Mouse (Mus musculus) embryonic facial prominence, embryonic 14.5 days (tissue): Measurements from ENCODE around the gene Gpr84. TPM values are rescaled to one million over a fixed set of nuclear protein-coding genes. Genes with fewer than 3 reads are reported as not detected.

Source experiments
- ATAC-seq: fragments of 200-750 bp; cut with Nextera tagmentation; 2 replicates; pipeline ENCODE4 v1.8.0; 2017; ENCODE audit warnings: low read depth, moderate number of reproducible peaks, moderate TSS enrichment
- DNase-seq: peaks from one replicate; pipeline ENCODE4 v3.0.0-alpha.2; 2015; ENCODE audit warnings: low spot score
- H3K27ac ChIP-seq: fragments of 300-500 bp; sonication (generic); replicated peaks from 2 replicates; pipeline ENCODE4 v1.5.1; 2014; ENCODE audit warnings: low read depth, mild to moderate bottlenecking, low read length, moderate library complexity
- H3K27me3 ChIP-seq: fragments of 300-500 bp; sonication (generic); replicated peaks from 2 replicates; pipeline ENCODE4 v1.6.1; 2014; ENCODE audit warnings: low read length; ENCODE audit not compliant: control insufficient read depth, insufficient read depth
- H3K36me3 ChIP-seq: fragments of 300-500 bp; sonication (generic); 2 replicates; pipeline ENCODE4 v1.6.1; 2014; ENCODE audit warnings: low read length, mixed read lengths; ENCODE audit not compliant: control insufficient read depth, insufficient read depth
- H3K4me1 ChIP-seq: fragments of 300-500 bp; sonication (generic); 2 replicates; pipeline ENCODE4 v1.6.1; 2014; ENCODE audit warnings: antibody characterized with exemption, low read length; ENCODE audit not compliant: control insufficient read depth, insufficient read depth
- H3K4me2 ChIP-seq: fragments of 300-500 bp; sonication (generic); 2 replicates; pipeline ENCODE4 v1.6.1; 2014; ENCODE audit warnings: low read depth, mild to moderate bottlenecking, low read length, moderate library complexity, mixed read lengths
- H3K4me3 ChIP-seq: fragments of 300-500 bp; sonication (generic); 2 replicates; pipeline ENCODE4 v1.5.1; 2014; ENCODE audit warnings: low read depth, mild to moderate bottlenecking, low read length
- H3K9ac ChIP-seq: fragments of 300-500 bp; sonication (generic); 2 replicates; pipeline ENCODE4 v1.6.1; 2014; ENCODE audit warnings: low read depth, mild to moderate bottlenecking, low read length, moderate library complexity, mixed read lengths
- H3K9me3 ChIP-seq: fragments of 300-500 bp; sonication (generic); 2 replicates; pipeline ENCODE4 v1.6.1; 2016; ENCODE audit warnings: low read length; ENCODE audit not compliant: control insufficient read depth
- WGBS: fragments of 180-500 bp; shearing (Covaris S2); extraction: QIAGEN DNeasy Blood & Tissue Kit; methylation state at CpG from one replicate; pipeline ENCODE4 v1.1.7; 2014; 5-methylcytosine and 5-hydroxymethylcytosine counted together
- polyA plus RNA-seq: library from polyadenylated mRNA; unstranded; fragments of >200 nt; fragmentation: Nextera tagmentation; extraction: Ambion mirVana; gene quantifications from 2 replicates; pipeline ENCODE4 v1.2.1, GENCODE M21; 2014

The Gpr84 gene
- polyA plus RNA-seq, 1 experiment from 2014 or later = 0.47 TPM

GRCm38 (mm10) chr15:103353511-103354256, 43.3 kb upstream of the Gpr84 start:
- no peak overlapping the region for H3K4me2 ChIP-seq
- peaks cover 5% of the 10 kb centered on the region; the same call in 1 of the 2 replicates for H3K4me1 ChIP-seq
- no peaks in the 10 kb centered on the region for H3K27me3 ChIP-seq
- no peak overlapping the region for H3K9ac ChIP-seq
- ATAC-seq (no peak), DNase-seq (no peak)
- no peak overlapping the region for H3K27ac ChIP-seq
- H3K9me3 ChIP-seq = no peaks in the 10 kb centered on the region
- WGBS = 91% methylated on average over 11 of the region's 11 CpGs
- H3K4me3 ChIP-seq = no peak overlapping the region
- H3K36me3 ChIP-seq = peaks cover 81% of the 10 kb centered on the region

DNA sequence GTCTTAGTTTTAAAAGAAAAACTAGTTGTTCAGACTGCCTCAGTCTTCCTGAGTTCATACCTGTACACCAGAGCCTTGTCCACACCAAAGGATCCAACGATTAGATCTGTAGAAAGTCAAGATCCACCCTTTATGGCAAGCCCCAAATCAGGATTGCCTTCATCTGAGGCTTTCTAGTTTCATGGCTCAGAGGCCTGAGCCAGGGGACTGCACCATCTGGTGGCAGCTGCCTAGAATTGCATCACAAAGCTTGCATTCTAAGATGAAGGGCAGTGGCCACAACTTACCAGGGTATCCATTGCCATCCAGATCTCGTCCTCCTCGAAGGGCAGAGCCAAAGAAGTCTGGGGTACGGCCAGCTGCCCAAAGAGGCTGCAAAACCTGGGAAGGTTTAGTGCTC, 42.4 kb upstream of the Gpr84 start:
- no peak overlapping the region for H3K9ac ChIP-seq
- no peak overlapping the region for H3K27ac ChIP-seq
- ATAC-seq (no peak), DNase-seq (no peak)
- H3K9me3 ChIP-seq = no peaks in the 10 kb centered on the region
- 29% methylated on average over 4 of the region's 4 CpGs for WGBS
- no peak overlapping the region for H3K4me3 ChIP-seq
- peaks cover 89% of the 10 kb centered on the region for H3K36me3 ChIP-seq
- H3K27me3 ChIP-seq = no peaks in the 10 kb centered on the region
- H3K4me1 ChIP-seq = no peaks in the 10 kb centered on the region
- no peak overlapping the region for H3K4me2 ChIP-seq

DNA sequence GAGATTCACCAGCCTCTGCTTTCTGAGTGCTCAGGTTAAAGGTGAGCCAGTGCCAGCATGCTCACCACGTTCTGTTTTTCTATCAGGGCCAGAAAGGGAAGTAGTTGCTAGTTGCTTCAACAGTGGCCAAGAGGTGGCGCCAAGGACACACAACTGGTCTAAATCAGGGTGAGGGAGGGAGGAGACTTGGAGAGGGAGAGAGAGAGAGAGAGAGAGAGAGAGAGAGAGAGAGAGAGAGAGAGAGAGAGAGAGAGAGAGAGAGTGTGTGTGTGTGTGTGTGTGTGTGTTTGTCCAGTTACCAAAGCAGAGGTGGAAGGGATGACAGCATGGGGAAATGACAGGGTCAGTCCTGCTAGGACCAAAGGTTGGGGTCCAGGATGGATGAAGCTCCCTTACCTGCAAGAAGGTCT, 36.9 kb upstream of the Gpr84 start:
- H3K36me3 ChIP-seq = peaks cover 85% of the 10 kb centered on the region
- ATAC-seq (no peak), DNase-seq (peak; percentile 84)
- WGBS = 5% methylated on average over 2 of the region's 2 CpGs
- no peak overlapping the region for H3K9ac ChIP-seq
- H3K4me2 ChIP-seq = no peak overlapping the region
- no peaks in the 10 kb centered on the region for H3K9me3 ChIP-seq
- no peak overlapping the region for H3K27ac ChIP-seq
- no peaks in the 10 kb centered on the region for H3K27me3 ChIP-seq
- H3K4me3 ChIP-seq = no peak overlapping the region
- H3K4me1 ChIP-seq = no peaks in the 10 kb centered on the region

DNA sequence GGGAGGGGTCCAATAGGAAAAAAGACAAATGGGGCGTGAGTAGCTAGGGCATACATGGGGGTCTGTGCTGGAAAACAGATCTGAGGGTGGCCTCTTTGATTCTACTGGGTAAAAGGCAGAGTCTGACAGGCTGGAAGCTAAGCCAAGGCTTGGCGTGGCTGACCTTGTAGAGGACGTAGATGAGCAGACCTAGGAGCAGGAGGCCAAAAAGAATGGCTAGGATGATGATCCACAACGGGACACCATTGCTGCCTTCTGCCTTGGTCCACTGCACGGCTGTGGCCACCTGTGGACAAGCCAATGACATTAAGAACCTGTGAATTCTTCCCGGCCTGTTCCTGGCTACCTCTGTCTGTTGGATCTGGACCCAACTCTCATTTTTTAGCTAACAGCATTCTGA, 35.4 kb upstream of the Gpr84 start:
- Histone ChIP-seq H3K36me3 (peaks cover 70% of the 10 kb centered on the region), H3K27ac (no peak overlapping the region), H3K4me1 (peaks cover 10% of the 10 kb centered on the region), H3K9ac (no peak overlapping the region), H3K4me2 (no peak overlapping the region), H3K9me3 (no peaks in the 10 kb centered on the region), H3K4me3 (no peak overlapping the region), H3K27me3 (no peaks in the 10 kb centered on the region; the same call in 1 of the 2 replicates)
- ATAC-seq (no peak), DNase-seq (no peak)
- WGBS = 91% methylated on average over 6 of the region's 6 CpGs

- no peak for ATAC-seq
- H3K36me3 ChIP-seq = peaks cover 48% of the 10 kb centered on the region
Observed at GRCm38 (mm10) chr15:103343556-103343955, 33.1 kb upstream of the Gpr84 start.

DNA sequence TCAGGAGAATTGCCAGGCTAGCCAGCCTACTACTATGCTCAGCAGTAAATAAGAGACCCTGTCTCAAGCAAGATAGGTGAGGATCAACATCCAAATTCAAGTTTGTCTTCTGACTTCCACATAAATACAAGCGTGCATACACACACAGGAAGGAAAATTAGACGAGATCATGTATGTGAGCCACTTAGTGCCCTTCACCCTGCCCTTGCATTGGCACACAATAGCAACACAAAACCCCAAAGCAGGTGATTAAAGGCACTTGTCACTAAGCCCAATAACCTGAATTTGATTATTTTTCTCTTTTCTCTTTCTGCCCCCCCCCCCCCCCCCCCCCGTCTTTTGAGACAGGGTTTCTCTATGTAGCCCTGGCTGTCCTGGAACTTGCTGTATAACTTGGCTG, 32.6 kb upstream of the Gpr84 start:
- WGBS = 84% methylated on average over 2 of the region's 3 CpGs
- no peak overlapping the region for H3K4me2 ChIP-seq

More at GRCm38 (mm10) chr15:103343556-103343955, 33.1 kb upstream of the Gpr84 start:
- H3K4me3 ChIP-seq = no peak overlapping the region
- no peaks in the 10 kb centered on the region for H3K9me3 ChIP-seq
- H3K27ac ChIP-seq = no peak overlapping the region
- H3K27me3 ChIP-seq = peaks cover 8% of the 10 kb centered on the region; the same call in 1 of the 2 replicates
- no peak for DNase-seq
- H3K4me1 ChIP-seq = peaks cover 14% of the 10 kb centered on the region
- H3K9ac ChIP-seq = no peak overlapping the region
- H3K4me2 ChIP-seq = no peak overlapping the region

GRCm38 (mm10) chr15:103342415-103342814, 32.0 kb upstream of the Gpr84 start:
- Histone ChIP-seq H3K4me2 (no peak overlapping the region), H3K9ac (no peak overlapping the region), H3K36me3 (peaks cover 36% of the 10 kb centered on the region), H3K4me3 (no peak overlapping the region), H3K27ac (no peak overlapping the region), H3K9me3 (no peaks in the 10 kb centered on the region), H3K27me3 (peaks cover 8% of the 10 kb centered on the region; the same call in 1 of the 2 replicates), H3K4me1 (peaks cover 18% of the 10 kb centered on the region)
- WGBS = 21% methylated on average over 4 of the region's 4 CpGs
- ATAC-seq (peak; percentile 28; the same call in 1 of the 2 replicates), DNase-seq (peak; percentile 85)

More for the DNA sequence above, 32.6 kb upstream of the Gpr84 start:
- Histone ChIP-seq H3K9ac (no peak overlapping the region), H3K4me3 (no peak overlapping the region), H3K4me1 (peaks cover 14% of the 10 kb centered on the region), H3K27ac (no peak overlapping the region), H3K9me3 (no peaks in the 10 kb centered on the region), H3K27me3 (peaks cover 8% of the 10 kb centered on the region; the same call in 1 of the 2 replicates), H3K36me3 (peaks cover 42% of the 10 kb centered on the region)
- ATAC-seq (no peak), DNase-seq (no peak)

DNA sequence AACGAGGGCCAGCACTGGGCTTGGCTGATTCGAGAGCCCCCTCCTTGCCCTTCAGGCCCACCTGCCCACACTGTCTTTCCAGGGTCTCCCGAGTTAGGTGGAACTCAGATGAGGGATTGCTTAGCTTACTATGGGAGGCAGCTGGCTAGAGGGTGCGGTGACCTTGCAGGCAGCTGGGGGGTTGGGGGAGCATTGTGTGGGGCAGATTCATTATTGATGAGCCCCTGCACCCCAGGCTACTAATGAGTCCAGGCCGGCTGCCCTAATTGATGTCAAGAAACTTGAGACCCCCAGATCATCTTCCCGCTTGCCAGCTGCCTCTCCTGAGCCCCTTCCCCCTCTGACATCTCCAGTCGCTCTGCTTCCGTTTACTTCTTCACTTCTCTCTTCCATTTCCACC, 31.1 kb upstream of the Gpr84 start:
- Histone ChIP-seq H3K4me1 (peaks cover 18% of the 10 kb centered on the region), H3K27me3 (peaks cover 8% of the 10 kb centered on the region; the same call in 1 of the 2 replicates), H3K9ac (no peak overlapping the region), H3K9me3 (no peaks in the 10 kb centered on the region), H3K36me3 (peaks cover 30% of the 10 kb centered on the region), H3K4me3 (no peak overlapping the region), H3K27ac (no peak overlapping the region), H3K4me2 (no peak overlapping the region)
- no peak for DNase-seq
- 13% methylated on average over 8 of the region's 8 CpGs for WGBS
- no peak for ATAC-seq

- H3K27me3 ChIP-seq = peaks cover 8% of the 10 kb centered on the region; the same call in 1 of the 2 replicates
- WGBS = 22% methylated on average over 4 of the region's 4 CpGs
- peak overlapping the region; percentile 69 for H3K4me2 ChIP-seq
- peaks cover 18% of the 10 kb centered on the region for H3K4me1 ChIP-seq
- peaks cover 23% of the 10 kb centered on the region for H3K36me3 ChIP-seq
- DNase-seq = peak; percentile 71
- ATAC-seq = peak; percentile 16; the same call in 1 of the 2 replicates
- H3K9ac ChIP-seq = no peak overlapping the region
- no peaks in the 10 kb centered on the region for H3K9me3 ChIP-seq
- no peak overlapping the region for H3K27ac ChIP-seq
- peak overlapping the region; percentile 53; the same call in 1 of the 2 replicates for H3K4me3 ChIP-seq
Observed at GRCm38 (mm10) chr15:103340786-103341185, 30.4 kb upstream of the Gpr84 start.
